Mouse (Mus musculus) thymus, adult 2 months (tissue): ENCODE data around the gene Fermt3.

Source experiments
- CTCF ChIP-seq: fragments of 200-500 bp; IDR thresholded peaks from 2 replicates; pipeline ENCODE4 v1.5.1; 2012; ENCODE audit warnings: mild to moderate bottlenecking, control low read depth, low read length, moderate library complexity, borderline replicate concordance; ENCODE audit not compliant: control insufficient read depth, poor library complexity, insufficient read depth; ENCODE audit errors: extremely low read depth
- POLR2A ChIP-seq: fragments of 200-500 bp; IDR thresholded peaks from 2 replicates; pipeline ENCODE4 v1.6.1; 2012; ENCODE audit warnings: mild to moderate bottlenecking, low read length, control low read depth, moderate library complexity; ENCODE audit not compliant: control insufficient read depth, poor library complexity, insufficient read depth; ENCODE audit errors: extremely low read depth

GRCm38 (mm10) chr19:6971644-6972043 is 47.6 kb downstream of the Fermt3 start:
- TF ChIP-seq POLR2A: no peak
- TF ChIP-seq CTCF: no peak
